Mouse (Mus musculus) hindbrain, embryonic 11.5 days (tissue): ENCODE measurements around the gene Ska3. TPM values are rescaled to one million over a fixed set of nuclear protein-coding genes. Genes with fewer than 3 reads are reported as not detected.
A peak's percentile ranks its signal among the peaks of the same experiment; 100 is the strongest.
"Not testable (repeated sequence)": the region's sequence is repeated elsewhere in the genome, so short reads cannot be mapped to it uniquely, and the experiment has no call there.

Experiments
- ATAC-seq: fragments of 200-750 bp; cut with Nextera tagmentation; 2 replicates; pipeline ENCODE4 v1.8.0; 2017; ENCODE audit warnings: mild to moderate bottlenecking, moderate TSS enrichment, moderate library complexity; ENCODE audit not compliant: low FRiP score
- DNase-seq: peaks from one replicate; pipeline ENCODE4 v3.0.0-alpha.2; 2015; ENCODE audit warnings: low spot score
- H3K27ac ChIP-seq: fragments of 300-500 bp; sonication (generic); 2 replicates; pipeline ENCODE4 v1.5.1; 2014; ENCODE audit warnings: mild to moderate bottlenecking, low read depth, low read length
- H3K27me3 ChIP-seq: fragments of 300-500 bp; sonication (generic); 2 replicates; pipeline ENCODE4 v1.6.1; 2014; ENCODE audit warnings: mild to moderate bottlenecking, low read length, moderate library complexity, mixed read lengths; ENCODE audit not compliant: control insufficient read depth, insufficient read depth
- H3K36me3 ChIP-seq: fragments of 300-500 bp; sonication (generic); 2 replicates; pipeline ENCODE4 v1.6.1; 2014; ENCODE audit warnings: mild to moderate bottlenecking, low read length, moderate library complexity, mixed read lengths; ENCODE audit not compliant: control insufficient read depth, insufficient read depth
- H3K4me1 ChIP-seq: fragments of 300-500 bp; sonication (generic); replicated peaks from 2 replicates; pipeline ENCODE4 v1.6.1; 2014; ENCODE audit warnings: low read length, mixed read lengths; ENCODE audit not compliant: control insufficient read depth, insufficient read depth
- H3K4me2 ChIP-seq: fragments of 300-500 bp; sonication (generic); replicated peaks from 2 replicates; pipeline ENCODE4 v1.6.1; 2014; ENCODE audit warnings: mild to moderate bottlenecking, low read depth, low read length
- H3K4me3 ChIP-seq: fragments of 300-500 bp; sonication (generic); 2 replicates; pipeline ENCODE4 v1.5.1; 2014; ENCODE audit warnings: low read depth, low read length
- H3K9ac ChIP-seq: fragments of 300-500 bp; sonication (generic); 2 replicates; pipeline ENCODE4 v1.6.1; 2014; ENCODE audit warnings: low read depth, low read length
- H3K9me3 ChIP-seq: fragments of 300-500 bp; sonication (generic); 2 replicates; pipeline ENCODE4 v1.6.1; 2016; ENCODE audit warnings: low read length; ENCODE audit not compliant: control insufficient read depth
- WGBS: fragments of 180-500 bp; shearing (Covaris S2); extraction: QIAGEN DNeasy Blood & Tissue Kit; methylation state at CpG from one replicate; pipeline ENCODE4 v1.1.7; 2014; 5-methylcytosine and 5-hydroxymethylcytosine counted together
- polyA plus RNA-seq: library from polyadenylated mRNA; unstranded; fragments of >200 nt; fragmentation: Nextera tagmentation; extraction: Ambion mirVana; gene quantifications from 2 replicates; pipeline ENCODE4 v1.2.1, GENCODE M21; 2014

Gene Ska3
- 37.2 and 44.5 TPM in 2 replicates for polyA plus RNA-seq

- no peaks in the 10 kb centered on the region for H3K27me3 ChIP-seq
- under 1% methylated on average over 96 of the region's 96 CpGs for WGBS
- peak; percentile 98 for DNase-seq
- no peaks in the 10 kb centered on the region for H3K9me3 ChIP-seq
- H3K36me3 ChIP-seq, result no peaks in the 10 kb centered on the region
- H3K4me2 ChIP-seq, result peak within 1 kb of the TSS; percentile 74
- H3K4me1 ChIP-seq, result 0 out of 2 replicates have a peak, but pooled peaks cover 3% of the 10 kb centered on the region
- peak within 1 kb of the TSS; percentile 71 for H3K4me3 ChIP-seq
- peak within 1 kb of the TSS; percentile 88 for H3K9ac ChIP-seq
- ATAC-seq, result peak; percentile 97
- H3K27ac ChIP-seq, result peak within 1 kb of the TSS; percentile 77
Observed at GRCm38 (mm10) chr14:57825788-57826751, at the start of gene Ska3, which contains the start of gene Mrpl57. Gene Ska3 (minus strand): TSS chr14:57826185. Gene Mrpl57 (plus strand): TSS chr14:57826234.

GRCm38 (mm10) chr14:57866676-57867276 is 40.8 kb upstream of the Ska3 start:
- ATAC-seq, result no peak
- H3K27ac ChIP-seq, result no peak overlapping the region
- H3K9me3 ChIP-seq, result no peaks in the 10 kb centered on the region
- H3K4me2 ChIP-seq, result no peak overlapping the region
- no peaks in the 10 kb centered on the region for H3K36me3 ChIP-seq
- WGBS, result 93% methylated on average over 3 of the region's 3 CpGs
- H3K9ac ChIP-seq, result no peak overlapping the region
- no peak for DNase-seq
- H3K27me3 ChIP-seq, result no peaks in the 10 kb centered on the region
- no peaks in the 10 kb centered on the region for H3K4me1 ChIP-seq
- H3K4me3 ChIP-seq, result no peak overlapping the region

- Histone ChIP-seq H3K9me3 (no peaks in the 10 kb centered on the region), H3K4me2 (no peak overlapping the region), H3K4me3 (no peak overlapping the region), H3K9ac (no peak overlapping the region), H3K27me3 (no peaks in the 10 kb centered on the region), H3K36me3 (no peaks in the 10 kb centered on the region), H3K27ac (no peak overlapping the region), H3K4me1 (no peaks in the 10 kb centered on the region)
- WGBS, result 91% methylated on average over 3 of the region's 3 CpGs
- ATAC-seq (no peak), DNase-seq (no peak)
Observed at GRCm38 (mm10) chr14:57865256-57865655, 39.3 kb upstream of the Ska3 start.

- 87% methylated on average over 2 of the region's 2 CpGs for WGBS
- Histone ChIP-seq H3K4me3 (no peak overlapping the region), H3K9ac (no peak overlapping the region), H3K9me3 (no peaks in the 10 kb centered on the region), H3K36me3 (no peaks in the 10 kb centered on the region), H3K27ac (no peak overlapping the region), H3K4me2 (no peak overlapping the region), H3K4me1 (no peaks in the 10 kb centered on the region), H3K27me3 (no peaks in the 10 kb centered on the region)
- no peak for DNase-seq
- ATAC-seq, result no peak
Observed at GRCm38 (mm10) chr14:57863129-57863528, 37.1 kb upstream of the Ska3 start.

GRCm38 (mm10) chr14:57861987-57862412 is 36.0 kb upstream of the Ska3 start:
- H3K27ac ChIP-seq, result no peak overlapping the region
- H3K27me3 ChIP-seq, result no peaks in the 10 kb centered on the region
- no peaks in the 10 kb centered on the region for H3K4me1 ChIP-seq
- H3K4me2 ChIP-seq, result no peak overlapping the region
- ATAC-seq (no peak), DNase-seq (no peak)
- no peaks in the 10 kb centered on the region for H3K9me3 ChIP-seq
- 91% methylated on average over 4 of the region's 4 CpGs for WGBS
- no peak overlapping the region for H3K9ac ChIP-seq
- H3K36me3 ChIP-seq, result no peaks in the 10 kb centered on the region
- H3K4me3 ChIP-seq, result no peak overlapping the region

- Histone ChIP-seq H3K36me3 (no peaks in the 10 kb centered on the region), H3K4me3 (no peak overlapping the region), H3K4me2 (no peak overlapping the region), H3K9ac (no peak overlapping the region), H3K27ac (no peak overlapping the region), H3K4me1 (no peaks in the 10 kb centered on the region), H3K27me3 (no peaks in the 10 kb centered on the region), H3K9me3 (no peaks in the 10 kb centered on the region)
- DNase-seq (no peak), ATAC-seq (no peak)
Observed at GRCm38 (mm10) chr14:57859520-57859919, 33.5 kb upstream of the Ska3 start.

GRCm38 (mm10) chr14:57858601-57859000 is 32.6 kb upstream of the Ska3 start:
- DNase-seq (no peak), ATAC-seq (no peak)
- WGBS, result 89% methylated on average over 2 of the region's 2 CpGs
- H3K4me2 ChIP-seq, result no peak overlapping the region
- H3K27me3 ChIP-seq, result no peaks in the 10 kb centered on the region
- H3K9ac ChIP-seq, result no peak overlapping the region
- H3K27ac ChIP-seq, result no peak overlapping the region
- H3K4me3 ChIP-seq, result no peak overlapping the region
- H3K4me1 ChIP-seq, result no peaks in the 10 kb centered on the region
- H3K36me3 ChIP-seq, result no peaks in the 10 kb centered on the region
- no peaks in the 10 kb centered on the region for H3K9me3 ChIP-seq

- not testable (repeated sequence) for ATAC-seq, H3K9me3 ChIP-seq, H3K4me1 ChIP-seq, H3K4me3 ChIP-seq, H3K4me2 ChIP-seq, H3K36me3 ChIP-seq, H3K27me3 ChIP-seq, DNase-seq, H3K27ac ChIP-seq, H3K9ac ChIP-seq
Observed at GRCm38 (mm10) chr14:57856037-57856436, 30.1 kb upstream of the Ska3 start.
